Mouse (Mus musculus) heart, postnatal 0 days (tissue): ENCODE measurements around the gene Fam160a1.

Source experiments
- CTCF ChIP-seq: IDR thresholded peaks from 2 replicates; pipeline ENCODE4 v1.5.1; 2016; ENCODE audit warnings: antibody characterized with exemption, control low read depth, low read depth
- EP300 ChIP-seq: IDR thresholded peaks from 2 replicates; pipeline ENCODE4 v1.6.1; 2016; ENCODE audit warnings: antibody characterized with exemption, low read depth

DNA sequence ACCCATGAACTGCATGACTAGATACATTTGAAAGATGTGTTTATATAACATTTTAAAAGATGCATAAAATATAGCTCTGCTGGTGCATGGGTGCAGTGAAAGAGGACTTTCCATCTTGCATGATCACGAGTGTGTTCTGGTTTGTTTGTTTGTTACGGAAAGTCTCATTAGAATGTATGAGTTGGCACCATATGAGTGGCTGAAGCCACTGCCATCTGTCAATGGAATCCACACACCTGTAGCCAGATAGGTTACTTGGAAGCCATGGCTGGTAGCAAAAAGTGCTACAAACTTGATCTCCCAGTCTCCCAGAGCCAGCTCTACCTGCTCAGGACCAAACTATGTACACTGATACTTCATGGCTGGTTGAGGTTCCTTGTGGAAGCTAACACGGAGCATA lies 161.6 kb downstream of the Fam160a1 start:
- no peak for TF ChIP-seq CTCF
- TF ChIP-seq EP300 = no peak
